Mouse (Mus musculus) neural tube, embryonic 11.5 days (tissue): ENCODE measurements around the gene Cntnap1. TPM values are rescaled to one million over a fixed set of nuclear protein-coding genes. Genes with fewer than 3 reads are reported as not detected.

Source experiments
- ATAC-seq: fragments of 200-750 bp; cut with Nextera tagmentation; 2 replicates; pipeline ENCODE4 v1.8.0; 2017; ENCODE audit warnings: moderate number of reproducible peaks, mild to moderate bottlenecking, moderate TSS enrichment, moderate library complexity; ENCODE audit not compliant: insufficient read depth, low FRiP score, low TSS enrichment
- DNase-seq: peaks from one replicate; pipeline ENCODE4 v3.0.0-alpha.2; 2015; ENCODE audit warnings: low spot score
- H3K27ac ChIP-seq: fragments of 300-500 bp; sonication (generic); 2 replicates; pipeline ENCODE4 v1.5.1; 2014; ENCODE audit warnings: low read depth, mild to moderate bottlenecking, low read length
- H3K27me3 ChIP-seq: fragments of 300-500 bp; sonication (generic); 2 replicates; pipeline ENCODE4 v1.6.1; 2014; ENCODE audit warnings: mild to moderate bottlenecking, low read length, mixed read lengths; ENCODE audit not compliant: control insufficient read depth, insufficient read depth
- H3K36me3 ChIP-seq: fragments of 300-500 bp; sonication (generic); 2 replicates; pipeline ENCODE4 v1.6.1; 2014; ENCODE audit warnings: mild to moderate bottlenecking, low read length, moderate library complexity, mixed read lengths; ENCODE audit not compliant: control insufficient read depth, insufficient read depth
- H3K4me1 ChIP-seq: fragments of 300-500 bp; sonication (generic); 2 replicates; pipeline ENCODE4 v1.6.1; 2014; ENCODE audit warnings: low read length, mixed read lengths; ENCODE audit not compliant: control insufficient read depth, insufficient read depth
- H3K4me2 ChIP-seq: fragments of 300-500 bp; sonication (generic); 2 replicates; pipeline ENCODE4 v1.6.1; 2014; ENCODE audit warnings: low read depth, mild to moderate bottlenecking, moderate library complexity
- H3K4me3 ChIP-seq: fragments of 300-500 bp; sonication (generic); 2 replicates; pipeline ENCODE4 v1.5.1; 2014; ENCODE audit warnings: low read depth, low read length
- H3K9ac ChIP-seq: fragments of 300-500 bp; sonication (generic); 2 replicates; pipeline ENCODE4 v1.6.1; 2014; ENCODE audit warnings: mild to moderate bottlenecking, low read length
- H3K9me3 ChIP-seq: fragments of 300-500 bp; sonication (generic); 2 replicates; pipeline ENCODE4 v1.6.1; 2016; ENCODE audit warnings: low read length; ENCODE audit not compliant: control insufficient read depth
- WGBS: fragments of 180-500 bp; shearing (Covaris S2); extraction: QIAGEN DNeasy Blood & Tissue Kit; methylation state at CpG from one replicate; pipeline ENCODE4 v1.1.7; 2014; 5-methylcytosine and 5-hydroxymethylcytosine counted together
- polyA plus RNA-seq: library from polyadenylated mRNA; unstranded; fragments of >200 nt; fragmentation: Nextera tagmentation; extraction: Ambion mirVana; gene quantifications from 2 replicates; pipeline ENCODE4 v1.2.1, GENCODE M21; 2014

Gene Cntnap1
- polyA plus RNA-seq, 1 experiment from 2014 or later = 0.94 TPM

DNA sequence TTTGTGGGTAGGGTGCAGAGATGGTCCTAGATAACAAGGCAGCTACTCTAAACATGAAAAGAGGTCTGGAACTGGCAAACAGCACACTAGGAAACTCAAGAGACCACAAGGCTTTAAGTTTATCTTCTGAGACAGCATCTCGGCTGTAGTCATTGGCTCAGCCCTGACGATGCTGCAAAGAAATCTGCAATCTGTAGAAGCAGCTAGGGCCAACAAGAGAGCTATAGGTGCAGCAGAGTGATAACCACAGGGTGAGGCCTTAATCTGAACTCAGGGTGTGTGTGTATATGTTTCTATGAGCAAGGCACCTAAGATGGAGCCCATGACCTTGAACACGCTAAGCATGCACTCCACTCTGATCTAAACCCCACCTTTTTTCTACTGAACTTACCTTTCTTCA, 29.2 kb downstream of the Cntnap1 start:
- Histone ChIP-seq H3K4me2 (no peak overlapping the region), H3K4me1 (no peaks in the 10 kb centered on the region), H3K27me3 (no peaks in the 10 kb centered on the region), H3K9ac (no peak overlapping the region), H3K4me3 (no peak overlapping the region), H3K9me3 (no peaks in the 10 kb centered on the region), H3K27ac (no peak overlapping the region), H3K36me3 (no peaks in the 10 kb centered on the region)
- DNase-seq (no peak), ATAC-seq (no peak)
- 90% methylated on average over 3 of the region's 3 CpGs for WGBS

GRCm38 (mm10) chr11:101200986-101201385, 30.7 kb downstream of the Cntnap1 start:
- Histone ChIP-seq H3K9me3 (no peaks in the 10 kb centered on the region), H3K36me3 (no peaks in the 10 kb centered on the region), H3K4me2 (no peak overlapping the region), H3K9ac (no peak overlapping the region), H3K4me1 (no peaks in the 10 kb centered on the region), H3K4me3 (no peak overlapping the region), H3K27me3 (no peaks in the 10 kb centered on the region), H3K27ac (no peak overlapping the region)
- DNase-seq = peak; percentile 22
- no peak for ATAC-seq
- 22% methylated on average over 7 of the region's 7 CpGs for WGBS

DNA sequence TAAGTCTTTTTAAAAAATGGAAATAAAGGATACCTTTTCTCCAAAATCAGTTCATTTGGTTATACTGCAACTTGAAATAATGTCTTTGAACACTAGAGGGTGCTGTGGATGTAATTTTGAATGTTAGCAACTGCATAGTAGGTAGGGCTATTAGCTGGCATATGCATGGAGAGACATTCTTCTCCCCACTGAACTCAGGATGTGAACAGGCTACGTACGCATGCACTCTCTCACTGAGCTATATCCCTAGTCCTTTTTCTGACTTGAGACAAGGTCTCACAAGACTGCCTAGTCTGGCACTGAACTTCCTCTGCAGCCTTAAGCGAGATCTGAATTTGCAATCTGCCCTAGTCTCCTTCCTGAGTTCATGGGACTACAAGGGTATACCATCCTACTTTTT, 41.6 kb downstream of the Cntnap1 start:
- Histone ChIP-seq H3K4me3 (no peak overlapping the region), H3K9ac (no peak overlapping the region), H3K4me2 (no peak overlapping the region), H3K27ac (no peak overlapping the region), H3K36me3 (no peaks in the 10 kb centered on the region; the same call in 1 of the 2 replicates), H3K4me1 (no peaks in the 10 kb centered on the region), H3K27me3 (no peaks in the 10 kb centered on the region), H3K9me3 (no peaks in the 10 kb centered on the region)
- WGBS = 54% methylated on average over 3 of the region's 3 CpGs
- DNase-seq (peak; percentile 46), ATAC-seq (no peak)

- no peak overlapping the region for H3K4me3 ChIP-seq
- no peaks in the 10 kb centered on the region for H3K9me3 ChIP-seq
- 92% methylated on average over 5 of the region's 5 CpGs for WGBS
- DNase-seq (no peak), ATAC-seq (no peak)
- H3K27ac ChIP-seq = no peak overlapping the region
- H3K4me1 ChIP-seq = no peaks in the 10 kb centered on the region
- no peaks in the 10 kb centered on the region; the same call in 1 of the 2 replicates for H3K36me3 ChIP-seq
- H3K4me2 ChIP-seq = no peak overlapping the region
- no peak overlapping the region for H3K9ac ChIP-seq
- H3K27me3 ChIP-seq = no peaks in the 10 kb centered on the region
Measured at GRCm38 (mm10) chr11:101216936-101217335, 46.6 kb downstream of the Cntnap1 start.

DNA sequence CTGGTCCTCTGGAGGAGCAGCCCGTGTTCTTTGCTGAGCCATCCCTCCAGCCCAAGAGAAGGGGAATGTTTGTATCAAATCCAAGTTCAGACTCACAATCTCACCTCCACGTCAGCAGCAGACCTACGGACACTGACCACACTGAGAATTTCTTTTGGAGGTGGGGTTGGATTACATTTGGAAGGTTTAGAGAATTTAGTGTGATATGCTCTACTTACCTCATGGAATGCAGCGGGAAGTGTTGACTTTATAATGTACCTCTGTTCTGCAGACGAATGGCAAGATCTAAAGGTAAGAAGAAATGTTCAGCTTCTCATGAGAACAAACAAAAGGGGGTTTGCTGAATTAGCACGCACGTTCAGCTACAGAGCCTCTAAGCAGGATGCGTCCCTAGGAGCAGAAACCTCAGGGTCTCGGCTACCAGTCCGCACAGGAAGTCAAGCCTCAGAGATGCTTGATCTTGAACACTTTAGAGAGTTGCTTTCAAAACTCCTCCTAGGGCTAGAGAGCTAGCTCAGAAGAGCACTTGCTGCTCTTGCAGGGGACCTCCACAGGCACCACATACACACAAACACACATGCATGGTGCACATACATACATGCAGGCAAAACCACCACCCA, 48.2 kb downstream of the Cntnap1 start:
- Histone ChIP-seq H3K4me3 (no peak overlapping the region), H3K4me2 (no peak overlapping the region), H3K36me3 (no peaks in the 10 kb centered on the region; the same call in 1 of the 2 replicates), H3K9ac (no peak overlapping the region), H3K9me3 (no peaks in the 10 kb centered on the region), H3K4me1 (no peaks in the 10 kb centered on the region), H3K27ac (no peak overlapping the region), H3K27me3 (no peaks in the 10 kb centered on the region)
- DNase-seq = no peak
- no peak for ATAC-seq
- WGBS = 80% methylated on average over 10 of the region's 10 CpGs

GRCm38 (mm10) chr11:101220853-101221252, 50.5 kb downstream of the Cntnap1 start:
- no peak for DNase-seq
- no peak overlapping the region for H3K4me2 ChIP-seq
- no peak overlapping the region for H3K4me3 ChIP-seq
- no peak overlapping the region for H3K27ac ChIP-seq
- WGBS = 60% methylated on average over 2 of the region's 2 CpGs
- no peak for ATAC-seq
- no peaks in the 10 kb centered on the region for H3K27me3 ChIP-seq
- no peak overlapping the region for H3K9ac ChIP-seq
- H3K4me1 ChIP-seq = no peaks in the 10 kb centered on the region
- H3K9me3 ChIP-seq = no peaks in the 10 kb centered on the region
- no peaks in the 10 kb centered on the region for H3K36me3 ChIP-seq

DNA sequence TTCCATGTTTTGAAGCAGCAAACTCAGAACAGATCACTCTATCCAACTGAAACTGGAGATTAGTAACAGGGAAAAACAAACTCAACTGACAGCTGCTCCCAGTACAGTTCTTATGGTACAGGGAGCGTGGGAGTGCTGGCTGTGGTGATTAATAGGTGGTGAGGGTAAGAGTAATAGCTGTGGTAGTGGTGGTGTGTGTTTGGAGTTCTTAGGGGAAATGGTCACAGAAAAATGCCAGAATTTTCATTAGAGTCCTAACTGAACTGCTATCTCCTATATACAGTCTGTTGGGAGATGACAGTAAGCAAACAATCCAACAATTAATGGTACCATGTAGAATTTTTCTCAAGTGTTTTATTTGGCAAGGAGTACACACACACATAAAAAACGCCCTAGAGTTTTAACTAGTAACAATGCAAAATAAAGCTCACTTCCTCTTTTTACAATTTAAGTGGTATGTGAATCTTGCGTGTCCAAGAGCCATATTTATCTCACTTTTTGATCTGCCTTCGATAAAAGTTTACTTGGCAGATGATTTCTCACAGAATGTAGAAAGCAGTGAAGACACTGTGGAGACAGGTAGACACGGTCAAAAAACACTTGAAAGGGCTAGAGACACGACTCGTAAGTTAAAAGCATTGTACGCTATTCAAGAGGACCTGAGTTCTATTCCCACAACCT, 51.1 kb downstream of the Cntnap1 start:
- ATAC-seq = no peak
- no peak for DNase-seq

DNA sequence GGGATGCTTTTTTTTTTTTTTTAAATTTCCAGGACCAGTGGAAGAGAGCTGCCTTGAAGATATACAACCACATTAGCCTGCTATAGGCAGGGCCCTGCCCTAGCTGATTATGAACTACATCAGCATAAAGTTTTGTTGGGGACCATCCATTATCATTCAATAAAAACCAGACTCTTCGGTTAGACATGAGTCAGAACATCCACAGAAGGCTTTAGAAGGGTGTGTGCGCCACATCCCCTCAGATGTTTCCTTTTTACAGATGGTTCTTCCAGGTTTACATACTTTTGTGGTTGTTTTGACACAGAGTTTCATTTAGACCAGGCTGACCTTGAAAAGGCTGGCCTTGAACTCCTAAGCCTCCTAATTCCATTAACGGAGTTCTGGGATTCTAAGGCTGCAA, 54.0 kb downstream of the Cntnap1 start:
- H3K4me3 ChIP-seq = no peak overlapping the region
- DNase-seq (no peak), ATAC-seq (no peak)
- no peak overlapping the region for H3K4me2 ChIP-seq
- H3K4me1 ChIP-seq = no peaks in the 10 kb centered on the region
- WGBS = 88% methylated on average over 3 of the region's 3 CpGs
- H3K27me3 ChIP-seq = no peaks in the 10 kb centered on the region
- no peaks in the 10 kb centered on the region for H3K36me3 ChIP-seq
- H3K9me3 ChIP-seq = no peaks in the 10 kb centered on the region
- no peak overlapping the region for H3K9ac ChIP-seq
- H3K27ac ChIP-seq = no peak overlapping the region

More for the DNA sequence above, 51.1 kb downstream of the Cntnap1 start:
- H3K4me1 ChIP-seq = no peaks in the 10 kb centered on the region
- no peak overlapping the region for H3K4me2 ChIP-seq
- no peaks in the 10 kb centered on the region for H3K36me3 ChIP-seq
- no peak overlapping the region for H3K4me3 ChIP-seq
- no peaks in the 10 kb centered on the region for H3K9me3 ChIP-seq
- WGBS = 87% methylated on average over 8 of the region's 8 CpGs
- no peak overlapping the region for H3K27ac ChIP-seq
- no peaks in the 10 kb centered on the region for H3K27me3 ChIP-seq
- no peak overlapping the region for H3K9ac ChIP-seq
